Mouse (Mus musculus): ENCODE results near the gene Sf3b4. TPM values are rescaled to one million over a fixed set of nuclear protein-coding genes. Genes with fewer than 3 reads are reported as not detected.

The Sf3b4 gene
- total RNA-seq (2018; cell fraction: chromatin; rRNA removed) = 10 to 100 TPM in 23 of 26 experiments, 1 to 10 TPM in 3; 7.2 to 24.3 (median 16.3) TPM
- 10 to 100 TPM; 47.3 to 67.0 (median 56.0) TPM for total RNA-seq (2018; cell fraction: cytosol; rRNA removed)
- total RNA-seq (2018; cell fraction: nucleus; rRNA removed) = 10 to 100 TPM in 25 of 26 experiments, 1 to 10 TPM in 1; 9.5 to 40.7 (median 21.6) TPM
- 57.6 to 99.3 TPM (median 68.9 TPM) in 3 replicates for polyA plus RNA-seq (2018)

DNA sequence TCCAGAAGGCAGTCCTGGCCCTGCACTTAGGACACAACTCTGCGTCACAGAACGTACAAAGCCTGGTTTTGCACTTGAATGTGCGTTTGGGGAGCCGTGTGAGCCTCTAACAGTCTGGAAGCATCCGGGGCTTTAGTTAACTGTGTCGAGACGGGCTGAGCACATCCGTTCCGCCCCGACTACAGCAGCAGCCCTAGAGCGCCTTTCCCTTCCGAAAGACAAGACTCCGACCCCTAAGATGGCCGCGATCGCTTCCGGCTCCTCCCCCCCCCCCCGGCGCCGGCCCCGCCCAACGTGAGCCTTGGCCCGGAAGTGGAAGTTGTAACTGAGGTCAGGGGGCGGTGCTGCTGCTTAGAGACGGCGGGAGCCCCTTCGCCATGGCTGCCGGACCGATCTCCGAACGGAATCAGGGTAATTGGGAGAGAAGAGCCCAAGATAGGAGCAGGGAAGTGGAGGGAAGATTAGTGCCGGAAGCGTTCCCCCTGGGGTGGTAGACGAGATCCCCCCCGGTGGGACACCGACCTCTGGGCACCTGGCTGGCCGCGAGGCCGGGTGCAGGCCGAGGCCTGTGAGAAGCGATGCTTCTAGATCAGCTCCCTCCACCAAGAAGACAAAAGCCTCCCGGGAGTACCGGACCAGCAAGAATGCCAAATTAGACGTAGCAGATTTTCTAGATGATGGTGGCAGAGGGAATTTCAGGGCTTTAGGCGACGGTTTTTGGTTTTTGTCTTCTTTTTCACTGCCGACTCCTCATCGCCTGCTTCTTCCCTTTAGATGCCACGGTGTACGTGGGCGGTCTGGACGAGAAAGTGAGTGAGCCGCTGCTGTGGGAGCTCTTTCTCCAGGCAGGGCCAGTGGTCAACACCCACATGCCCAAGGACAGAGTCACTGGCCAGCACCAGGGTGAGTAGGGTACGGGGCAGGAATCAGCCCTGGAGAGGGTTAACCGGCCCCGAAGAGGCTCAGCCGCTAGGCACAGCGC, at the start of gene Sf3b4:
Gene Sf3b4, plus strand, starts transcription at position 136 of the 982 bp plus-strand sequence.
- peaks cover 11% of the 10 kb centered on the region; the same call in 1 of the 2 replicates for H3K36me3 ChIP-seq (ENCODE audit: inconsistent target)
- 2% methylated on average over 58 of the region's 58 CpGs for WGBS (ENCODE audit: missing documents)
- H3K79me2 ChIP-seq (ENCODE audit: inconsistent target) = peaks cover 52% of the 10 kb centered on the region
- peak within 1 kb of the TSS; percentile 92 for H3K4me3 ChIP-seq (ENCODE audit: inconsistent target)
- peak within 1 kb of the TSS; percentile 95 for H3K27ac ChIP-seq

DNA sequence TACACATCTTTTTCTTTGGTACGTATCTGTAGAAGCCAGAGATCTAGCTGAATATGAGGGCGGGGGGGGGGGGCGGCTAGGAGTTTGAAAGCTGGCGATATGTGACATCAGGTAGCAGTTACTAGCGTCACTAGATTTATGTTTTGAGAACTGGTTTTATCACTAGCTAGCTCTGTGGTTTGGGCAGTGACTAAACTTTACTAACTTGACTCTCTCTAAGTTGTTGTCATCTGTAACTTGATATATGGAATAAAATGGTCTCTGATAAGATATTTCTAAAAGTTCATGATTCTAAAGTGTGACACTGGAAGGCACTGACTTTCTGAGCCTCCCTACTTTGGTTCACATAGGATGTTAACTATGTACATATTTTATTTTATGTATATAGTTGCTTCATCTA, 47.9 kb upstream of the Sf3b4 start:
- H3K79me2 ChIP-seq (ENCODE audit: inconsistent target) = no peaks in the 10 kb centered on the region; the same call in 1 of the 2 replicates
- H3K4me3 ChIP-seq (ENCODE audit: inconsistent target) = no peak overlapping the region
- H3K36me3 ChIP-seq (ENCODE audit: inconsistent target) = no peaks in the 10 kb centered on the region
- H3K27ac ChIP-seq = no peak overlapping the region
- 98% methylated on average over 5 of the region's 5 CpGs for WGBS (ENCODE audit: missing documents)

DNA sequence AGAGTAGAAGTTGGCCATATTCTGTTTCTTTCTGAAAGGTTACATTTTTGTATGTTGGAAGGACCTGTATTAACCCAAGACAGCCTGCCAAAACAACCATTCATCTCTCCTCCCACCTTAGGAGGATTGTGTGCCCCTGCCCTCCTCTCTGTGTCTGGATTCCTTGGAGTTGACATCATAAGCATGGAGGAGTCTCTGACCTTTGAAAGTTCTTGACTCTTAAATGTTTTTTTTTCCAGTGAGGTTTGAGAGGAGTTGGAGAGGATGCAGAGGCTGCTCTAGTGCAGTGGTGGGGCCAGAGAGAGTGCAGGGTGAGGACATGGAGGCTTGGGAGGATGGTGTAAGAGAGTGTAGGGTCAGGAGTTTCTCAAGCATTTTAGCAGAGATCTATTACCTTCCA, 44.0 kb upstream of the Sf3b4 start:
- no peak overlapping the region for H3K27ac ChIP-seq
- H3K4me3 ChIP-seq (ENCODE audit: inconsistent target) = no peak overlapping the region
- H3K79me2 ChIP-seq (ENCODE audit: inconsistent target) = no peaks in the 10 kb centered on the region
- no peaks in the 10 kb centered on the region for H3K36me3 ChIP-seq (ENCODE audit: inconsistent target)

DNA sequence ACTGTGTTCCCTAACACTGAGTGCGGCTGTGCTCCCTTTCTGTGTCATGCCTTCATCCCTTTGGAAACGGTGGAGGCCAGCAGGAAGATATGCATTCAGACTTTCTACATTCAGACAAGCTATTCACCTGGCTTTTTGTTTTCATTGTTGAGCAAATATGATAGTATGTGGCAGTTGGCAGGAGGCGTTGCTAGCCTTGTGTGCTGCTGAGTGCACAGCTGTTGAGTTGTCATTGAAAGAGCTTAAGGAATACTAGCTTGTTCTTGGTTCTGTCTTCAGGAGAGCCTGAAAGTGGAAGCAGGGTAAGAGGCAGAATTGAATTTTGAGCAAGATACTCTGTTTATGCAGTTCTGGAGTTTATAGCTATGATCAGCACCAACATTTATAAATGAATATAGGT, 39.7 kb upstream of the Sf3b4 start:
- H3K36me3 ChIP-seq (ENCODE audit: inconsistent target) = no peaks in the 10 kb centered on the region
- 89% methylated on average over 3 of the region's 3 CpGs for WGBS (ENCODE audit: missing documents)
- H3K79me2 ChIP-seq (ENCODE audit: inconsistent target) = no peaks in the 10 kb centered on the region
- no peak overlapping the region for H3K4me3 ChIP-seq (ENCODE audit: inconsistent target)
- no peak overlapping the region for H3K27ac ChIP-seq

DNA sequence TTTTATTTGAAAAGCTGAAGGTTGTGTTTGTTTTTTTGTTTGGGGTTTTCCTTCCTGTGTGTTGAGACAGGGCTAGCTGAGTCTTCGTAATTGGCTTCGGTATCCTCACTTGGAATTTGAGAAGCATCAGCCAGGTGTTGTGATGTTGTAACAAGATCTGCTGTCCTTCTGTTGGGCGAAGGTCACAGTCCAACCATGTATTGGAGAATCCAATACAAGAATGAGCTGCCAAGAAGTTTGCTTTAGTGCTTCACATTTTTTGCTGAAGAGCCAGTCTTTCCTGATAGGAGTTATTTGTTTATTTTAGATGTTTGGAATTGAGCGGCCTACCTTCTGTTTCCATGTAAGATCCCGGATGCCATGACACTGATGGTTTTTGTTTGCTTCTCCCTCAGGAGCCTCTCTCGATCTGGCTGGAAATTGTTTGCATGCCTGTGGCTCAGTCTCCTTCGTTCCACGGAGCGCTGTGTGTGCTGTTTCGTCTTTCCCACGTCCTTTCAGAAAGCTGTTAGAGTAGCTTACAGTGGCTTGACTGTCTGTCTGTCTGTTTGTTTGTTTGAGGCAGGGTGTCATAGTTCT, 38.7 kb upstream of the Sf3b4 start:
- H3K27ac ChIP-seq = no peak overlapping the region
- no peaks in the 10 kb centered on the region for H3K36me3 ChIP-seq (ENCODE audit: inconsistent target)
- H3K79me2 ChIP-seq (ENCODE audit: inconsistent target) = no peaks in the 10 kb centered on the region
- H3K4me3 ChIP-seq (ENCODE audit: inconsistent target) = no peak overlapping the region
- 97% methylated on average over 11 of the region's 11 CpGs for WGBS (ENCODE audit: missing documents)

DNA sequence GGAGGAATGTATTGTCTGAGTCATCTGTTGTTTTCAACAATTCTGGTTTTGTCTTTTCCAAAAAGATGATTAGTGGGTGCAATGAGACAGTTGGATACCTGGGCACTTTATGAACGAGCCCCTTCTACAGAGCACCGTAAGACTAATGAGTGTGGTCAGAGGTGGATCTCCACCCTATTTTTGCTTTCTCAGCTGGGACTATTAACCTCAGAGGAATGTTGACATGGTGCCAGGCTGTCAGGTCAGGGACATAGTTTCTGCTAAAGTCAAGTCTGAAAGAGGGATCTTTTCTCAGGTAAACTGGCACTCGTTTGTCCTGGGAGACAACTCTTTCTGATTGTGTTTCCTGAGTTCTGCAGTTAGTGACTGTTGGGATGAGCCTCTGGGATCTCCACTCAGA, 37.1 kb upstream of the Sf3b4 start:
- H3K36me3 ChIP-seq (ENCODE audit: inconsistent target) = no peaks in the 10 kb centered on the region

DNA sequence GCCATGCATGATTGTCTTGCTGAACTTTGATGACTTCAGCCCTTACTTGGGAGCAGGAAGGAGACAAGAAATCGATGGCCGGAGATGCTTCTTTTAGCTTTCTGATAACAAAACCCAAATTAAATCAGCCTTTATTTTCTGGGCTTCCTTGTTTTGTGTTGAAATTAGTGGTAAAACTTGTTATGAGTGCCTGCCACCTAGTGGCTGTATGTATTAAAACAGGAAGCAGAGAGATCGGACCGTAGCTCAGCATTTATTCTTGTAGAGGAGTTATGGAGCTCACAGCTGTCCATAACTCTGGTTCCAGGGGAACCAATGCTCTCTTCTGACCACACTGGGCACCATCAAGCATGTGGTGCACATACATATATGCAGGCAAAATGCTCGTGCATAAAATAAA, 24.2 kb upstream of the Sf3b4 start:
- 0 out of 2 replicates have a peak, but pooled peaks cover 4% of the 10 kb centered on the region for H3K36me3 ChIP-seq (ENCODE audit: inconsistent target)
- H3K27ac ChIP-seq = no peak overlapping the region
- WGBS (ENCODE audit: missing documents) = 3% methylated on average over 5 of the region's 5 CpGs
- no peak overlapping the region for H3K4me3 ChIP-seq (ENCODE audit: inconsistent target)
- H3K79me2 ChIP-seq (ENCODE audit: inconsistent target) = no peaks in the 10 kb centered on the region

More for the DNA sequence above, 37.1 kb upstream of the Sf3b4 start:
- Histone ChIP-seq H3K4me3 (ENCODE audit: inconsistent target) (no peak overlapping the region), H3K79me2 (ENCODE audit: inconsistent target) (no peaks in the 10 kb centered on the region), H3K27ac (no peak overlapping the region)
- WGBS (ENCODE audit: missing documents) = 100% methylated on average over 1 of the region's 3 CpGs

DNA sequence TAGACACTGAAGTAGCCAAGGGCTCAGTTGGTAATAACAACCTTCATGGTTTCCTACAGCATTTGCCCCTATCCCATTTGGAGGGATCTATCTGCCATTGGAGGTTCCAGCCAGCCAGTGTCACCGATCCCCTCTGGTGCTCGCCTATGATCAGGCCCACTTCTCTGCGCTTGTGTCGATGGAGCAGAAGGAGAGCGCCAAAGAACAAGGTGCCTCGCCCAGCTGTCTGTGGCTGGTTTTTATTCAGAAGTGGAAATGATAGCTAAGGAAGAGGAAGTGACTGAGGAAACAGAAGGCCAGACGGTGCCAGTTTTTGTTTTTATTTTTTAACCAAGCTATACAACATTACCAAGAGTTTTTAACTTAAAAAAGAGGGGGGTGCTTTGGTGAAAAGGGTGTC, 20.3 kb upstream of the Sf3b4 start:
- no peak overlapping the region for H3K4me3 ChIP-seq (ENCODE audit: inconsistent target)
- peaks cover 17% of the 10 kb centered on the region; the same call in 1 of the 2 replicates for H3K36me3 ChIP-seq (ENCODE audit: inconsistent target)
- H3K27ac ChIP-seq = peak overlapping the region; percentile 44
- WGBS (ENCODE audit: missing documents) = 49% methylated on average over 6 of the region's 7 CpGs
- no peaks in the 10 kb centered on the region for H3K79me2 ChIP-seq (ENCODE audit: inconsistent target)

DNA sequence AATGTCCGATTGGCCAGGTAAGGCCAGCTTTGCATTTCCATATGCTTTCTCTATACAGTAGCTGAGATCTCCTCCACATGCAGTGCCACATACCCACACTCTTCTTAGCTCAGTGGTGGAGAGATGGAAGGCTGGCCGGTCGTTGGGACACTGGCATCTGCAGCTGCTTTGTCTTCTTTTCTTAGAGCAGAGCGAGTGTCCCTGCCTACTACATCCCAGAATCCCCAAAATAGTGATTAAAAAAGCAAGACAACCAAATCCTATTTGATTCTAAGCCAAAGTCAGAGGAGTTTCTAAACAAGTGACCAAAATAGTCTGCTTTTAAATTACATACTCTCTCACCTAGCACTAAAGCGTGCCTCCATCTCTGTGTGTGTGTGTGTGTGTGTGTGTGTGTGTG, 19.5 kb upstream of the Sf3b4 start:
- peak overlapping the region; percentile 44; the same call in 1 of the 2 replicates for H3K27ac ChIP-seq
- no peaks in the 10 kb centered on the region for H3K79me2 ChIP-seq (ENCODE audit: inconsistent target)
- WGBS (ENCODE audit: missing documents) = 94% methylated on average over 4 of the region's 5 CpGs
- no peak overlapping the region for H3K4me3 ChIP-seq (ENCODE audit: inconsistent target)
- peaks cover 17% of the 10 kb centered on the region; the same call in 1 of the 2 replicates for H3K36me3 ChIP-seq (ENCODE audit: inconsistent target)

DNA sequence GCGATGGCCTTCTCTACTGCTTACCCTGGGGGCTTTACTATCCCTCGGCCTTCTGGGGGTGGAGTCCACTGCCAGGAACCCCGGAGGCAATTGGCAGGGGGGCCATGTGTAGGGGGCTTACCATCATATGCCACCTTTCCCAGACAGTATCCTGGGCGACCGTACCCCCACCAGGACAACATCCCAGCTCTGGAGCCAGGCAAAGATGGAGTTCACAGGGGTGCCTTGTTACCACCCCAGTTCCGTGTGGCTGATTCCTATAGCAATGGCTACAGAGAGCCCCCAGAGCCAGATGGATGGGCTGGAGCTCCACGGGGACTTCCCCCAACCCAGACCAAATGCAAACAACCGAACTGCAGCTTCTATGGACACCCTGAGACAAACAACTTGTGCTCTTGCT, 16.6 kb upstream of the Sf3b4 start:
- H3K36me3 ChIP-seq (ENCODE audit: inconsistent target) = peaks cover 17% of the 10 kb centered on the region; the same call in 1 of the 2 replicates
- no peak overlapping the region for H3K4me3 ChIP-seq (ENCODE audit: inconsistent target)
- H3K27ac ChIP-seq = no peak overlapping the region
- H3K79me2 ChIP-seq (ENCODE audit: inconsistent target) = no peaks in the 10 kb centered on the region
- WGBS (ENCODE audit: missing documents) = 96% methylated on average over 8 of the region's 8 CpGs

DNA sequence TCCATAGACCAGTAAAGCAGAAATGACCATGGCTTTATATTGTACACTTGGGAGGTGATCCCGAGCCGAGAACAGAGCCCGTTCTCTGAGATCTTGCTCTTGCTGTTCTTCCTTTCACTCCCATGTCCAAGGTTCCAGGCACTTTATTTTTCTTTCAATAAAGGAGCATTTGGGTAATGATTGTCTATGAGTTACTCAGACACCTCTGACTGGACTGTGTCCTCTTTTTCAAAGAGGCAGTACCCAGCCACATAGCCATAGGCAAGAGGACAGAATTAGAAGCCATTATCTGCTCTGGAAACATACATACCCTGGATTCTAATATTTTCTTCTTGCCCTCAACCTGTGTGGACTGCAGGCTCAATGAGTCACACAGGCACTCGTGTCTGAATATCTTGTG, 12.3 kb upstream of the Sf3b4 start:
- 64% methylated on average over 4 of the region's 4 CpGs for WGBS (ENCODE audit: missing documents)
- no peaks in the 10 kb centered on the region for H3K36me3 ChIP-seq (ENCODE audit: inconsistent target)
- peak overlapping the region; percentile 86 for H3K27ac ChIP-seq
- no peaks in the 10 kb centered on the region for H3K79me2 ChIP-seq (ENCODE audit: inconsistent target)
- H3K4me3 ChIP-seq (ENCODE audit: inconsistent target) = no peak overlapping the region

DNA sequence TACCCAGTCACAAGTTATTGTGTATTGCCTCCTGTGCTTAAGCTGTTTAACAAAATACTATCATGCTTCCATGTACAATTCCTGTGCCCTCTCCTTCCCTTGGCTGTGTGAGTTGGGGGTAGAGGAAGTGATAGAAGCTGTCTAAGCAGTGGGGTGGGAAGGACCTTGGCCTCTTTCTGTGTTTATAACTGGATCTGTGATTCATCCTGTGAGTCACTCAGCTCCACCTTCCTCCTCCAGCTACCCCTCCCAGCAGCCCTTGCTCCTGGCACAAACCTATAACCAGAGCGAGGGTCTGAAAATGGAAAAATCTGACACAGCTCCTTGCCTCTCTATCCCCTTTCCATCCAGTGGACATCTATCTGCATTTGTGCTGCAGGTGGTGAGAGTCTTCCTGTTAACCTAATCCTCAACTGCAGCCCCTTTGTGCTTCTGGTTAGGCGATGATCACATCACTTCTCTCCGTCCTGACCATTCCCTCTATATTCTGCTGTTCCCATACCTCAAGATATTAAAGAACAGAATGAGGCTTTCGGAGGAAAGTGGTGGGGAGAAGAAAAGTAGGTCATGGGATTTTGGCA, 11.8 kb upstream of the Sf3b4 start:
- Histone ChIP-seq H3K27ac (peak overlapping the region; percentile 86), H3K36me3 (ENCODE audit: inconsistent target) (no peaks in the 10 kb centered on the region), H3K79me2 (ENCODE audit: inconsistent target) (no peaks in the 10 kb centered on the region), H3K4me3 (ENCODE audit: inconsistent target) (peak overlapping the region; percentile 55; the same call in 1 of the 2 replicates)
- 65% methylated on average over 3 of the region's 4 CpGs for WGBS (ENCODE audit: missing documents)

DNA sequence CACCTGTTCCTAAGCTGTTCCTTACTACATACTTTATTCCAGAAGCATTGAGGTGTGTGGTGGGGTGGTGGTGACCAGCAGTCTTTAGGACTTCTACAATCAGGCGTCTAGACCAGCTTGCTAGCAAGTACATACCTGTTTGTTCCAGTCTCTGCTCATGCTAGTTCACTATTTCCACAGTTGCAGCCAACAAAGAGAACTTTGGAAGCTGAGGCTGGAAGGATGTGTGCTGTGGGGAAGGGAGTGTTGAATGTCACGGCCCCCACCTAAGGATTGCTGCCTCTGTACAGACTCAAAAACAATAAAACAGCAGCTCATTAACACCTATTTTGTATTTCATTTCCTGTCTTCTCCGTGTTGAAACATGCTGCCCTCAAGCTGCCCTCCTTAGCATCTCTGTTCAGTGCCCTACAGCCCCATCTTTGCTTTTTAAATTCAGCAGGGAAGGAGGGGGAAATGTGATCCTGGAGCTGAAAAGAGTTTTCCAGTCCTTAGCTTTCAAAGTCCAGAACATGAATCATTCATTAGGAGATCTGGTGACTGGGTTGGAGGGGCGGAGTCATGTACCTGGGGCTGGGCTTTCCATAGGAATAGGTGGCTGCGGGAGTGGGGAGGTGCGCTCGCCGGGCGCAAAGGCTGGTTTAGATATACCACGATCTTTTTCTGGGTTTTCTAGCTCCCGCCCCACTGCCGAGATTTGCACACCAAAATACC, 11.2 kb upstream of the Sf3b4 start:
- Histone ChIP-seq H3K79me2 (ENCODE audit: inconsistent target) (no peaks in the 10 kb centered on the region), H3K36me3 (ENCODE audit: inconsistent target) (no peaks in the 10 kb centered on the region), H3K4me3 (ENCODE audit: inconsistent target) (peak overlapping the region; percentile 55), H3K27ac (peak overlapping the region; percentile 86)
- WGBS (ENCODE audit: missing documents) = 3% methylated on average over 12 of the region's 12 CpGs
